Mouse (Mus musculus) liver, embryonic 14.5 days (tissue): ENCODE results near the gene Tomm22.

Experiments
- CTCF ChIP-seq: IDR thresholded peaks from 2 replicates; pipeline ENCODE4 v1.5.1; 2016; ENCODE audit warnings: antibody characterized with exemption, low read depth, control low read depth
- EP300 ChIP-seq: IDR thresholded peaks from 2 replicates; pipeline ENCODE4 v1.6.1; 2016; ENCODE audit warnings: antibody characterized with exemption, low read depth

DNA sequence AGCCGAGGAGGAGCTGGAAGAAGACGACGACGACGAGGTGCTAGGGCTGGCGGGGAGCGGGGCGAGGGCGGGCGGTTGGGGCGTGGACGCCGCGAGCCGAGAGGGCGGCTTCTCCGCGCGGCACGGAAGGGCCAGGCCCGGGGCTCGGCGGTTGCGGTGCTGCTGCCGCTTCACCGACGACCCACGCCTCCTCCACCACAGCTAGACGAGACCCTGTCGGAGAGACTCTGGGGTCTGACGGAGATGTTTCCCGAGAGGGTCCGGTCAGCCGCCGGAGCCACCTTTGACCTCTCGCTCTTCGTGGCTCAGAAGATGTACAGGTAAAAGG, 275 bp downstream of the Tomm22 start:
- TF ChIP-seq CTCF, result no peak
- no peak for TF ChIP-seq EP300
